Mouse (Mus musculus) Patski (cell line): ENCODE measurements around the gene Brd3. TPM values are rescaled to one million over a fixed set of nuclear protein-coding genes. Genes with fewer than 3 reads are reported as not detected.

Experiments
- ATAC-seq: fragments of 100-300 bp; one replicate; pipeline ENCODE4 v1.8.0; 2021
- CTCF ChIA-PET: fragments of 350-600 bp; sonication (Branson Sonifier 250); formaldehyde crosslinking; loops from one replicate; lab custom pipeline; 2022; ENCODE audit warnings: inconsistent platforms; lab: Charles Lee
- POLR2A ChIA-PET: fragments of 350-600 bp; sonication (Branson Sonifier 250); formaldehyde crosslinking; loops from one replicate; lab custom pipeline; 2022; ENCODE audit warnings: antibody characterized with exemption, inconsistent platforms; lab: Charles Lee
- DNase-seq: peaks from one replicate; pipeline ENCODE4 v3.0.0-alpha.2; 2011; ENCODE audit warnings: low read depth, low spot score
- H3K27me3 ChIP-seq: fragments of 371-371 bp; one replicate; pipeline ENCODE4 v1.5.1; 2021
- CTCF ChIP-seq: fragments of 100-300 bp; IDR thresholded peaks from one replicate; pipeline ENCODE4 v1.5.1; 2021
- in situ Hi-C: fragments of 300-500 bp; cut with MboI; formaldehyde crosslinking; loops from 3 replicates; pipeline ENCODE4 v1.11.1; 2018; ENCODE audit warnings: low pct_unique_long_range_greater_than_20kb, mixed read lengths
- polyA plus RNA-seq: library from polyadenylated mRNA; unstranded; gene quantifications from one replicate; pipeline ENCODE4 v1.2.3, GENCODE M21; 2021

The Brd3 gene
- polyA plus RNA-seq, 1 experiment from 2014 or later: 30.0 TPM

GRCm38 (mm10) chr2:27421293-27422068 lies 86.0 kb downstream of the Brd3 start:
- no peaks in the 10 kb centered on the region for H3K27me3 ChIP-seq
- DNase-seq: no peak
- TF ChIP-seq CTCF: no peak
- ATAC-seq: no peak
- in situ Hi-C loops: loop anchor here (5.0 to 25.0 kb wide), 2 partner anchors 44 to 784 kb away; partner anchors contain the start of gene Fam69b
- ChIA-PET POLR2A (interaction anchor here (1.1 to 1.5 kb wide), 2 partner anchors 10 to 27 kb away, joined by 3 read pairs; no protein-coding TSS in a partner anchor), CTCF (interaction anchor here (1.0 to 1.2 kb wide), 2 partner anchors 28 to 141 kb away, joined by 3 read pairs; no protein-coding TSS in a partner anchor)

DNA sequence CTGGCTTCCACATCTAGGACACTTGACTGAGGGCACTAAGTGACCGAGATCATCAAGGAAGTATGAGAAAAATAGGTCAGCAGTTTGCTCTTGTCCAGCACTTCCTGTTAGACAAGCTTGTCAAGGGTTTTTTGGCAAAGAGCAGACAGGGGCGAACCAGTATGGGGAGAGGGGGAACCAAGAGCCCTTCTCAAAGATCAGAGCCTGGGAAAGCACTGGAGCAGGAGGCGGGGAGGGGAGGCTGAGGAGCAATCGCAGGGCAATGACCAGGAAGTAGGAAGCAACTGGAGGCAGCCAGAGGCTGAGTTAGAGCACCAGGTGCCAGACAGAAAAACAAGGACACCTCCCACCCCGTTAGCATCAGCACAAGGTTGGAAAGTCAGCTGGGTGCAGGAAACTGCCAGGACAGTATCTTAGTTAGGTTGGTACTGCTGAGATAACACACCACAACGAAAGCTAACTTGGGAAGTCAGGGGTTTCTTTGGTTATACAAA lies 88.8 kb downstream of the Brd3 start:
- ATAC-seq (no peak), DNase-seq (no peak)
- ChIA-PET CTCF (no interaction called here), POLR2A (no interaction called here)
- no peak for TF ChIP-seq CTCF
- in situ Hi-C loops: loop anchor here (25.0 kb wide), 1 partner anchor 781 kb away; the partner anchor contains the start of gene Fam69b
- H3K27me3 ChIP-seq: no peaks in the 10 kb centered on the region

- TF ChIP-seq CTCF: no peak
- ATAC-seq: no peak
- ChIA-PET POLR2A (no interaction called here), CTCF (interaction anchor here (1.4 to 1.5 kb wide), 2 partner anchors 11 to 128 kb away, joined by 4 read pairs; no protein-coding TSS in a partner anchor)
- in situ Hi-C loops: loop anchor here (25.0 kb wide), 1 partner anchor 780 kb away; the partner anchor contains the start of gene Fam69b
- no peaks in the 10 kb centered on the region for H3K27me3 ChIP-seq
- DNase-seq: no peak
Observed at GRCm38 (mm10) chr2:27417648-27418153, 89.8 kb downstream of the Brd3 start.

DNA sequence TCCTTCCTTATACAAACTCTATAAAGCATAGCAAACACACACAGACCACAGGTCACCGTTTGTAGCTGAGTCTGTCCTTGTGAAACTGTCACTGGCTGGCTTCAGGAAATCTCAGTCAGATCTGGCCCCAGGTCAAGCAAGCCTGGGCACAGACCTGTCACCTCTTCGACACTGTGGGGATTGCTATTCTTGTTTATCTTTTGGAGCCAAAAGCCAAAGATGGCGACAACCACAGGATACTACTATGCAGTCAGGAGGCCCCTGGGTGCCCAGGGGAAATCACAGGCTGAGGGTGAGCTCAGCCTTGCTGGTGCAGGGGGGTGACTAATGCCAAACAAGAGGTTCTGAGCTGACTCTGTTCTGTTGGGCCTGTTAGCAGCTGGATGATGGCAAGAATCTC lies 91.0 kb downstream of the Brd3 start:
- no peak for TF ChIP-seq CTCF
- no peaks in the 10 kb centered on the region for H3K27me3 ChIP-seq
- no peak for ATAC-seq
- no peak for DNase-seq
- ChIA-PET CTCF (interaction anchor here (0.8 to 1.5 kb wide), 3 partner anchors 9 to 127 kb away, joined by 3 to 4 read pairs (median 4); no protein-coding TSS in a partner anchor), POLR2A (no interaction called here)
- in situ Hi-C loops: loop anchor here (25.0 kb wide), 1 partner anchor 779 kb away; the partner anchor contains the start of gene Fam69b

- POLR2A ChIA-PET: interaction anchor here (0.6 kb wide), 1 partner anchor 790 kb away, joined by 3 read pairs; no protein-coding TSS in a partner anchor
- CTCF ChIA-PET: interaction anchor here (1.2 kb wide), 1 partner anchor 11 kb away, joined by 3 read pairs; the partner anchor contains the start of gene Vav2
- H3K27me3 ChIP-seq: no peaks in the 10 kb centered on the region
- in situ Hi-C loops: loop anchor here (25.0 kb wide), 1 partner anchor 778 kb away; the partner anchor contains the start of gene Fam69b
- DNase-seq: no peak
- TF ChIP-seq CTCF: no peak
- no peak for ATAC-seq
Observed at GRCm38 (mm10) chr2:27415060-27415783, 92.2 kb downstream of the Brd3 start.

DNA sequence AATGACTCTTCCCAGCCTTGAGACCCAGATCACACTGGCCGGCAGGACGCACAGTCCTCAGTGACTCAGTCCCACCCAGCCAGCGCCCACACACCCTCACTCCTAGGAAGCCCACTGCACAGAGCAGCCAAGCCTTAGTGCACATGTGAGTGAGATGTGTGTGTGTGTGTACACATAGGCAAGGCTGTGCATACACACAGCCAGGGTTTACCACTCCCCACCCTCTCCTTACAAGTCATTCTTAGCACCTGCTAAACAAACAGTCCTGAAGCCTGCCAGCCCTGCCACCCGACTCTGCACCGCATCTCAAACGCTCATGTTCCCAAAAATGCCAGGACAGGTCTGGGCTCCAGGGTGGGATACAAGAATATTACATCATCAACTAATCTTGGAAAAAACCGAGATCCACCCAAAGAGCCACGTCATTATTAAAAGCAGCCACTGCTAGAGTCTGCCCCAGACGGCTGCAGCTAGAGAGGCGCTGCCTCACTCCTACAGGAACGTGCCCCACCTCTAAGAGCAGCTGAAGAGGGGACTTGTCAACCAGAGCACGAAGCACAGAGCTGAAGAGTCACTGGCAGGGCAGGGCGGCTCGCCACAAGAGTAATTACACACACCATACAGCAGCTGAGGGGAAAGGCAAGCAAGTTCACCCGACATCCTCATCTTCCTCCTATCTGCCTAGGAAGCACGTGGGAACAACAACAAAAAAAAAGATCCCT lies 93.4 kb downstream of the Brd3 start:
- no peak for TF ChIP-seq CTCF
- ChIA-PET POLR2A (interaction anchor here (0.6 kb wide), 2 partner anchors 23 to 791 kb away, joined by 3 read pairs; no protein-coding TSS in a partner anchor), CTCF (interaction anchor here (1.2 kb wide), 1 partner anchor 13 kb away, joined by 3 read pairs; the partner anchor contains the start of gene Vav2)
- no peaks in the 10 kb centered on the region for H3K27me3 ChIP-seq
- in situ Hi-C loops: loop anchor here (25.0 kb wide), 1 partner anchor 777 kb away; the partner anchor contains the start of gene Fam69b
- ATAC-seq (no peak), DNase-seq (no peak)

DNA sequence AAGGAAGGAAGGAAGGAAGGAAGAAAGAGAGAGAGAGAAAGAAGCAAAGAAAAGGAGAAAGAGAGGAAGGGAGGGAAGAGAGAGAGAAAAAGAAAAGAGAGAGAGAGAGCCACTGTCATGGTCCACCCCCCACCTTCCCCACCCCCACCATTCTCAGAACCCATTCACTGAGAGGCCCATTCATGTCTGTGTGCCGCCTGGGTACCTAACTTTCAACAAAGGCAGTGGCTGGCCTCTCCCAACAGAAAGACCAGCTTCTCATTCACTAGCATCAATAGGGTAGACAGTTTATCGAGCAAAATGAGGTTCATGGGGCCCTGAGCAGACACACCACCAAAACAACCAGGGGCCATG lies 93.9 kb downstream of the Brd3 start:
- TF ChIP-seq CTCF: no peak
- POLR2A ChIA-PET: interaction anchor here (0.6 kb wide), 1 partner anchor 23 kb away, joined by 3 read pairs; no protein-coding TSS in a partner anchor
- CTCF ChIA-PET: no interaction called here
- in situ Hi-C loops: loop anchor here (25.0 kb wide), 1 partner anchor 776 kb away; the partner anchor contains the start of gene Fam69b
- ATAC-seq: no peak
- no peaks in the 10 kb centered on the region for H3K27me3 ChIP-seq
- no peak for DNase-seq

GRCm38 (mm10) chr2:27412245-27412800 lies 95.1 kb downstream of the Brd3 start:
- CTCF ChIA-PET: no interaction called here

More at GRCm38 (mm10) chr2:27412245-27412800, 95.1 kb downstream of the Brd3 start:
- DNase-seq: no peak
- ATAC-seq: no peak
- no peaks in the 10 kb centered on the region for H3K27me3 ChIP-seq
- in situ Hi-C loops: loop anchor here (25.0 kb wide), 1 partner anchor 775 kb away; the partner anchor contains the start of gene Fam69b
- no peak for TF ChIP-seq CTCF
- POLR2A ChIA-PET: no interaction called here
